Mouse (Mus musculus) stomach, embryonic 16.5 days (tissue): ENCODE measurements around the gene Capg. TPM values are rescaled to one million over a fixed set of nuclear protein-coding genes. Genes with fewer than 3 reads are reported as not detected.

ENCODE experiments used
- ATAC-seq: fragments of 200-750 bp; cut with Nextera tagmentation; 2 replicates; pipeline ENCODE4 v1.8.0; 2017; ENCODE audit warnings: moderate number of reproducible peaks, moderate TSS enrichment; ENCODE audit not compliant: insufficient read depth, low FRiP score
- H3K27ac ChIP-seq: fragments of 300-500 bp; sonication (generic); 2 replicates; pipeline ENCODE4 v1.5.1; 2014; ENCODE audit warnings: low read length
- H3K27me3 ChIP-seq: fragments of 300-500 bp; sonication (generic); 2 replicates; pipeline ENCODE4 v1.6.1; 2014; ENCODE audit warnings: low read length, control low read depth, mixed read lengths; ENCODE audit not compliant: control insufficient read depth, insufficient read depth
- H3K36me3 ChIP-seq: fragments of 300-500 bp; sonication (generic); 2 replicates; pipeline ENCODE4 v1.6.1; 2014; ENCODE audit warnings: low read length; ENCODE audit not compliant: control insufficient read depth, insufficient read depth
- H3K4me1 ChIP-seq: fragments of 300-500 bp; sonication (generic); 2 replicates; pipeline ENCODE4 v1.6.1; 2014; ENCODE audit warnings: low read length, control low read depth, mixed read lengths; ENCODE audit not compliant: control insufficient read depth, insufficient read depth
- H3K4me2 ChIP-seq: fragments of 300-500 bp; sonication (generic); 2 replicates; pipeline ENCODE4 v1.6.1; 2014; ENCODE audit warnings: low read depth, low read length, mixed read lengths
- H3K4me3 ChIP-seq: fragments of 300-500 bp; sonication (generic); replicated peaks from 2 replicates; pipeline ENCODE4 v1.5.1; 2014; ENCODE audit warnings: mild to moderate bottlenecking, low read length
- H3K9ac ChIP-seq: fragments of 300-500 bp; sonication (generic); 2 replicates; pipeline ENCODE4 v1.6.1; 2014; ENCODE audit warnings: low read length
- H3K9me3 ChIP-seq: fragments of 300-500 bp; sonication (generic); replicated peaks from 2 replicates; pipeline ENCODE4 v1.6.1; 2016; ENCODE audit warnings: low read length, control low read depth; ENCODE audit not compliant: control insufficient read depth
- WGBS: fragments of 180-500 bp; shearing (Covaris S2); extraction: QIAGEN DNeasy Blood & Tissue Kit; methylation state at CpG from one replicate; pipeline ENCODE4 v1.1.7; 2014; 5-methylcytosine and 5-hydroxymethylcytosine counted together
- polyA plus RNA-seq: library from polyadenylated mRNA; unstranded; fragments of >200 nt; fragmentation: Nextera tagmentation; extraction: Ambion mirVana; gene quantifications from 2 replicates; pipeline ENCODE4 v1.2.1, GENCODE M21; 2015

Capg gene
- polyA plus RNA-seq, 1 experiment from 2014 or later = 142 TPM

DNA sequence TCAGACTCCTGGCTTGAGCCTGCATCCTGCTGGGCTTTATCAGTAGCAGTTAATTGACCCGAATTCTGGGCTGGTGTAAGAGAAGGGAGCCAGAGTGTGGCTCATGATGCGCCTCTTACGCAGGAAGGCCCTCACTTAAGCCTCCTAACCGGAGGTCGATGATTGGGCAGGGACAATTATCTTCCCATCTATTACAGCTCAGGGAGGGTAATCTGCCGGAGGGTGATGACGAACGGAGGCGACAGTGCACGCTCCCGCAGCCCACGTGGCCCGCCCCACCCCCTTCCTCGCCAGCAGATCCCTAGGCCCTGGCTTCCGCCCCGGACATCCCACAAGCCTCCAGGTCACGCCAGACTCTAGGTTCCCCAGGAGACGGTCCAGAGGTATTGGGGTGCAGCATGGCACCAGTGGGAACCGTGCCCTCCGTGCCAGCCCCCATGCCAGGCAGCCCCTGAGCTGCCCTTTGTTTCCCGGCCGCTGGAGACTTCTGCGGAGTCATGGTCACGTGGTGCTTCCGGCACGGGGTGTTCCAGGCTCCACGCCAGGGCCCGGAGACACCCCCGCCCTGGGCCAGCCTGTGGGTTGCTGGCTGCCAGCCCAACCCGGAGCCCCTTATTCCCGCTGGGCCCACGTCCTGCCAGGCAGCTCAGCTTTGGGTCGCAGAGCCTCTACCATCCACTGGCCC, 31.7 kb upstream of the Capg start:
- Histone ChIP-seq H3K4me1 (peaks cover 26% of the 10 kb centered on the region), H3K27ac (peak overlapping the region; percentile 89), H3K36me3 (no peaks in the 10 kb centered on the region), H3K27me3 (no peaks in the 10 kb centered on the region), H3K4me3 (peak overlapping the region; percentile 44), H3K4me2 (peak overlapping the region; percentile 62), H3K9ac (peak overlapping the region; percentile 74), H3K9me3 (no peaks in the 10 kb centered on the region)
- WGBS = 11% methylated on average over 33 of the region's 33 CpGs
- ATAC-seq = peak; percentile 86

DNA sequence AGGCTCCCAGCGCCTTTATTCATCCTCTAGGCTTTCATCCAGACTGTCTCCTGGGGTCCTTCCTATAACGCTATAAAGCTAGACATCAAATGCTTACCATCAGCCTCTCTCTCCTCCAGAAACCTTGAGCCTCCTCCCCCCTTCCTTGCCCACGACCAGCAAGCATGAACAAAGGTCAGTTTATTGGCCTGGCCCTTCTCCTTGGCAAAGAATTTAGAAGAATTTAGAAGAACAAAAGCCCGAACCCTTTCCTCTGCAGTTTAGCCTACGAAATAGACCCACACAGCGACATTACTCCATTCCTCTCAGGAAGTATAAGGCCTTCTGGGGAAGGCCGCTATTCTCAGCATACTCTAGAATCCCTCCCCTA, 31.1 kb upstream of the Capg start:
- ATAC-seq = no peak
- Histone ChIP-seq H3K27ac (peak overlapping the region; percentile 89), H3K4me1 (peaks cover 26% of the 10 kb centered on the region), H3K4me3 (peak overlapping the region; percentile 44), H3K27me3 (no peaks in the 10 kb centered on the region), H3K9ac (peak overlapping the region; percentile 74), H3K4me2 (peak overlapping the region; percentile 62), H3K36me3 (no peaks in the 10 kb centered on the region), H3K9me3 (no peaks in the 10 kb centered on the region)
- WGBS = 56% methylated on average over 7 of the region's 7 CpGs

DNA sequence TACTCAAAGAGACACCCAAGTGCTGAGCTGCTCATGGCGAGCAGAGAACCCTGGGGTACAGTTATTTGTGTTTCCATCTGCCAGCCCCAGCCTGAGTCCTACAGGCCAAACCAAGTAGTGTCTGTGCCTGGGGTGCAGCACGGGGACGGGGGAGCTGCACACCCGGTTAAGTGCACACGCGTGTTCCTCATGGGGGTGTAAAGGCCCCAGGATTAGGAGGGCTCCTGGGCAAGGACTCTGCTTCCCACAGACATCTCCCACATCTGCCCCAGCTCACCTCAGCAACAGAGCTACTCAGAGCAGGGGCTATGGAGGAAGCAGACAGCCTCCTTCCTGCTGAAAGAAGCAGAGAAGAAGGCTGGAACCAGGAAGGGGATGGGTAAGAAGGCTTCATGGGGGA, 28.5 kb upstream of the Capg start:
- Histone ChIP-seq H3K4me1 (peaks cover 33% of the 10 kb centered on the region), H3K27ac (no peak overlapping the region), H3K36me3 (no peaks in the 10 kb centered on the region), H3K9ac (no peak overlapping the region), H3K4me2 (no peak overlapping the region), H3K4me3 (no peak overlapping the region), H3K9me3 (no peaks in the 10 kb centered on the region), H3K27me3 (no peaks in the 10 kb centered on the region)
- 91% methylated on average over 6 of the region's 6 CpGs for WGBS
- ATAC-seq = no peak

DNA sequence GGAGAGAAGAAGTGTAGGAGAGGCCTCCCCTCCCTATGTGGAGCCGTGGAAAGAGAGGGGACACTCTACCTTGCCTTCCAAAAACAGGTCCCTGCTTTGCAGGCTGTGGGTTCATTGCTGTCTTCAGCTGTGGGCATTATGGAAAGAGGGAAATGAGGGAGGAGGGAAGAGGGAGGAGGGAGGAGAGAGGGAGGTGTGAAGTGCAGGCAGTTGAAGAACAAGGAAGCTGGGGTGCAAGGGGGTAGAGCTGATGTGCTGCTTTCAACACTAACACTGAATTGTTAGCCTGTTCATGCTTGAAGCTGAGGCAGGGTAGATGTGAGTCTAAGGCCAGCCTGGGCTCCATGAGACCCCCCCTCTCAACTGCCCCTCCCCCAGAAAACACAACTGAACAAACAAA, 25.3 kb upstream of the Capg start:
- WGBS = 62% methylated on average over 1 of the region's 1 CpGs
- Histone ChIP-seq H3K4me2 (no peak overlapping the region), H3K27ac (no peak overlapping the region), H3K9me3 (no peaks in the 10 kb centered on the region), H3K4me1 (peaks cover 8% of the 10 kb centered on the region; the same call in 1 of the 2 replicates), H3K27me3 (no peaks in the 10 kb centered on the region), H3K4me3 (no peak overlapping the region), H3K36me3 (no peaks in the 10 kb centered on the region), H3K9ac (no peak overlapping the region)
- ATAC-seq = no peak

DNA sequence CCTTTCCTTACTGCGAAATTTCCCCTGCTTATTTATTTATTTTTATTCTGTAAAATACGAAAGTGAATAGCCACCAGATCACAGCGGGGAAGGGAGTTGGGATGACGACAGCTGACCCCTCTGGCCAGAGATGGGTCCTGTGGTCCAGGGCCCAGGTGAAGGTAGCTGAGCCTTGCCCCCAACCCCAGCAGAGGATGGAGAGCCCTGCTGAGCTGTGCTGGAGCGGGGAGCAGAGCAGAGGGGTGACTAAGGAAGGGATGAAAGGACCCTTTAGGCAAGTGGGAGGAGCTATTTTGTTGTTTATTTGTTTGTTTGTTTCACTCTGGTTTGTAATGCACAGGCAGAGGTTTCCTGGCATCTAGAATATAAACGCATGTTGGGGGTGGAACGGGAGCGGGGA, 24.9 kb upstream of the Capg start:
- Histone ChIP-seq H3K27ac (no peak overlapping the region), H3K9ac (no peak overlapping the region), H3K27me3 (no peaks in the 10 kb centered on the region), H3K9me3 (no peaks in the 10 kb centered on the region), H3K4me3 (no peak overlapping the region), H3K36me3 (no peaks in the 10 kb centered on the region), H3K4me2 (no peak overlapping the region), H3K4me1 (peaks cover 8% of the 10 kb centered on the region; the same call in 1 of the 2 replicates)
- WGBS = 41% methylated on average over 8 of the region's 8 CpGs
- ATAC-seq = no peak; the same call in 1 of the 2 replicates

DNA sequence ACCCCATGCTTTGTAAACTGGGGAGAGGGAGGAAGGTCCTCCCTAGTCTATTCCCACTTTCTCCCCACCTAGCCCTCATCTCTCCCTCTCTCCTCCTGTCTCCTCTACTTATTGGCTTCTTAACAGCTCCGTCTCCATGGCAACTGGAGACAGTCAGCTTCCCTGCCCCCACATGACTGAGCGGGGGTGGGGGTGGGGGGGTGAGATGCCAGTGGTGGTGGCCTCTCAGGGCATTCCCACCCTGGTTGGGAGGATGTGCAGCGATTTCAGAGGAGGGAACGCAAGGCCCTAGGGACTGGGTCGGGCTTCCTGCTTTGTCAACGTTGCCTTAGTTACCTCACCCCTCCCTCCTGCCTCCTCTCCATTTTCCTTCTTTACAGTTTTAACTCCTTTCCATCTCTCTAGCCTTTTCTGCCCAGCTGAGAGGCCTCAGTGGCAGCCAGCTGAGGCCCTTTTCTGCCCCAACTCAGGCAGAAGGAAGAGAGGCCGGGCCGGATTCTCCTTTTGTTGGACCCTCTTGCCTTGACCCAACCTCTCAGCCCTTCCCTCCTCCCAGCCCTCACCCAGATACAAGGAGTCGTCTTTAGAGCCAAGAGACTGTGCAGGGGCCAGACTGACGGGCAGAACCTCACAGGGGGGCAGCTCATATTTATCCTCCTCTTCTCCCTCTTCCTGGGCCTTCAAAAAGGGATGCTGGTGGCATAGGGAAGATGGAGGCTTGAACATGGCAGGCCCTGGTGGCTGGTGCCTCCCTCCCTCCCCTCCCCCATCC, 24.1 kb upstream of the Capg start:
- H3K27ac ChIP-seq = no peak overlapping the region
- H3K9ac ChIP-seq = 0 out of 2 replicates have a peak overlapping the region, but pooled peaks have one; percentile 24
- ATAC-seq = peak; percentile 78; the same call in 1 of the 2 replicates
- no peak overlapping the region for H3K4me2 ChIP-seq
- WGBS = 21% methylated on average over 10 of the region's 10 CpGs
- H3K36me3 ChIP-seq = no peaks in the 10 kb centered on the region
- peaks cover 8% of the 10 kb centered on the region; the same call in 1 of the 2 replicates for H3K4me1 ChIP-seq
- H3K4me3 ChIP-seq = no peak overlapping the region
- H3K9me3 ChIP-seq = no peaks in the 10 kb centered on the region
- H3K27me3 ChIP-seq = no peaks in the 10 kb centered on the region

DNA sequence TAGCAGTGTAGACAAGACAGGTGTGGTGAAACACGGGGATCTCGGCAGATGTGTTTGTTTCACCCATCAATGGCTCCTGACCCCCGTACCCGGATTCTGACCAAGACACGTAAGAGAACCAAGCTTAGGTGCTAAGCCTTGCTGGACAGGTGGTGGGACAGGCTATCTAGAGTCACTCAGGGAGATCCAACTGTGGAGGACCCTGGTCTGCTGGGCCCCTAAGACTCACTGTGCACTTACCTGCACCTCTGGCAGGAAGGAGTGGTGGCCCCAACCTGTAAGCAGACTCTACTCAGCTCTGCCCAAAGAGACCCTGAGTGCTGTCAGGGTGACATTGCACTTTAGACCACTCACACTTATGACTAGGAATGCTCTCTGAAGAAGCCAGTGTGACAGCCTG, 23.3 kb upstream of the Capg start:
- Histone ChIP-seq H3K4me2 (no peak overlapping the region), H3K4me1 (peaks cover 8% of the 10 kb centered on the region; the same call in 1 of the 2 replicates), H3K4me3 (no peak overlapping the region), H3K27me3 (no peaks in the 10 kb centered on the region), H3K9me3 (no peaks in the 10 kb centered on the region), H3K27ac (no peak overlapping the region), H3K36me3 (no peaks in the 10 kb centered on the region), H3K9ac (no peak overlapping the region)
- 94% methylated on average over 5 of the region's 5 CpGs for WGBS
- no peak for ATAC-seq

DNA sequence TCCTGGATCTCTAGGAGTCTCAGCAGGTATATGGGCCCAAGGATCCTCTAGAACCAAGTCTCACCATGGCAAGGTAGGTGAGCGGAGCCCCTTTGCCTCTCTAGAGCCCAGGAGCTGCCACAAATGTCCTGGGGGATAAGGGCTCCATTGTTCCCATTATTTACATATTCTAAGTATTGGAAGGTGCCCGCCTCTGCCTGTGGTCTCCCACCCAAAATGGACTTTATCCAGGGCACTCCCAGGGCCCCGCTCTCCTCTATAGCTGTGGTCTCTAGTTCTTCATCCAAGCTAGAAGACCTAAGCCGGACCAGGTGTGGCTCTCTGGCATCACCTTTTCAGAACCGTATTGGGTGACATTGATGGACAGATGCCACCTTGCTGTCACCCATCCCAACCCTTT, 22.6 kb upstream of the Capg start, which contains the start of gene Sh2d6:
Sh2d6 (minus strand) TSS at position 101 of the 400 bp plus-strand sequence.
- H3K27me3 ChIP-seq = no peaks in the 10 kb centered on the region
- H3K4me1 ChIP-seq = peaks cover 8% of the 10 kb centered on the region; the same call in 1 of the 2 replicates
- no peaks in the 10 kb centered on the region for H3K9me3 ChIP-seq
- no peak for ATAC-seq
- 82% methylated on average over 5 of the region's 5 CpGs for WGBS
- no peak within 1 kb of the TSS for H3K9ac ChIP-seq
- no peak within 1 kb of the TSS for H3K4me2 ChIP-seq
- no peak within 1 kb of the TSS for H3K4me3 ChIP-seq
- H3K36me3 ChIP-seq = no peaks in the 10 kb centered on the region
- no peak within 1 kb of the TSS for H3K27ac ChIP-seq

DNA sequence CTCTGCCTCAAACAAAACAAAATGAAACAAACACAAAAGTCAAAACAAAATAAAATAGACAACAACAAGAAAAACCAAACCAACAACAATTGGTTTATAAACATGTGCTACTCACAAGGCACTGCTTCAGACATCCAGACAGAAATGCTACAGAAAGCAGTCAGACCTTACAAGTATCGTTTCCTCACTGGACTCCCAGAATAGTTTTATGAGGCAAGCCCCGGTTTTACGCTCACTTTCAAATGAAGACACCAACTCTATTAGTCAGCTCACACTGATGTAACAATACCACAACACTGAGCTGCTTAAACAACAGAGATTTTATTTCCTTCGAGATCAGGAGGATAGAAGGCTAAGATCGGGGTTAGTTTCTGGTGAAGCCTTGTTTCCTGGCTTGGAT, 21.9 kb upstream of the Capg start:
- H3K36me3 ChIP-seq = no peaks in the 10 kb centered on the region
- no peak overlapping the region for H3K4me2 ChIP-seq
- no peak overlapping the region for H3K9ac ChIP-seq
- no peak overlapping the region for H3K4me3 ChIP-seq
- H3K27ac ChIP-seq = no peak overlapping the region
- WGBS = 76% methylated on average over 5 of the region's 5 CpGs
- no peaks in the 10 kb centered on the region for H3K27me3 ChIP-seq
- no peaks in the 10 kb centered on the region for H3K9me3 ChIP-seq
- peaks cover 8% of the 10 kb centered on the region; the same call in 1 of the 2 replicates for H3K4me1 ChIP-seq
- no peak for ATAC-seq
